Comparison of ENCODE assay signal across 7 mouse cellular contexts in the genomic region with DNA sequence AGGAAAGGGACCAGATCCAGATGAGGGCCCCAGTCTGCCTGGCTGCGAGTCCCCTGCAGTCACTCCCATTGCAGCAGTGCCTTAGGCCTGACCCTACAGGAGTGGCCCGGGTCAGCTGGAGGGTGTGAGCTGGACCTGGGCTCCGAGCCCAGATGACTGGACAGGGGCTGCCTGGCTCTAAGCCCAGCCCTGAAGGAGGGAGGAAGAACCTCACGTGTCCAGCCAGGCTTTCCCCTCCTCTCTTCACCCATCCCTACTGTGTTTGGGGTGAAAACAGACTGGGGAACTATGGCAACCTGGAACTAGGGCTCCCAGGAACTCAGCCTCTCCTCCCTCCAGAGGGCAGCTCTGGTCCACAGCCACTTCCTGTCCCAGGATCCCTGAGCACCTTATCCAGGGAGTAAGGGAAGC. TPM values are rescaled to one million over a fixed set of nuclear protein-coding genes. Genes with fewer than 3 reads are reported as not detected.
DNase-seq lines count a peak whose midpoint lies in the region; ATAC-seq and TF ChIP-seq lines count a peak whose summit lies in the region.

No protein-coding gene starts in this region.

- peak overlapping the region; percentile 86 for H3K27ac ChIP-seq in gastrocnemius, adult 2 months
- 0 out of 2 replicates have a peak overlapping the region, but pooled peaks have one; percentile 26 for H3K27ac ChIP-seq in hindbrain, embryonic 14.5 days
- H3K27ac ChIP-seq in limb, embryonic 14.5 days (replicated peaks; ENCODE audit: low read depth, low read length) = peak overlapping the region; percentile 48
- H3K27ac ChIP-seq in neural tube, embryonic 15.5 days (replicated peaks) = peak overlapping the region; percentile 37; the same call in 1 of the 2 replicates

- in situ Hi-C loops in Patski (cut with MboI; ENCODE audit: low pct_unique_long_range_greater_than_20kb) = no loop called here

- CTCF ChIA-PET in Patski (lab: Charles Lee) = interaction anchor here (1.0 to 2.3 kb wide), 5 partner anchors 11 to 56 kb away, joined by 3 to 7 read pairs (median 4); a partner anchor contains a TSS

- no peaks in the 10 kb centered on the region for H3K27me3 ChIP-seq in Patski
- peaks cover 4% of the 10 kb centered on the region; the same call in 1 of the 2 replicates for H3K27me3 ChIP-seq in hindbrain, embryonic 14.5 days (ENCODE audit: control insufficient read depth, insufficient read depth, low read length)
- peaks cover 16% of the 10 kb centered on the region for H3K27me3 ChIP-seq in limb, embryonic 14.5 days (ENCODE audit: control insufficient read depth, insufficient read depth, low read length)
- H3K27me3 ChIP-seq in neural tube, embryonic 15.5 days (replicated peaks) = peaks cover 19% of the 10 kb centered on the region

- DNase-seq in Patski (ENCODE audit: low read depth, low spot score) = peak; percentile 96
- DNase-seq in adrenal gland, postnatal 10 days = peak; percentile 86
- peak; percentile 94 for DNase-seq in gastrocnemius, adult 2 months
- DNase-seq in hindbrain, embryonic 14.5 days (ENCODE audit: low spot score) = no peak
- DNase-seq in limb, embryonic 14.5 days (ENCODE audit: low spot score) = peak; percentile 62
- no peak for DNase-seq in spleen, postnatal 10 days (ENCODE audit: low spot score in 2 of 2)

- no peak for TF ChIP-seq CTCF in Patski (IDR thresholded peaks at IDR 0.05)
- peak; percentile 26; the same call in 1 of the 2 replicates for TF ChIP-seq CTCF in gastrocnemius, adult 2 months (IDR thresholded peaks at IDR 0.05)

- ATAC-seq in Patski = peak; percentile 77
- peak; percentile 38; the same call in 1 of the 2 replicates for ATAC-seq in hindbrain, embryonic 14.5 days (ENCODE audit: low FRiP score)
- peak; percentile 64 for ATAC-seq in limb, embryonic 14.5 days (ENCODE audit: low FRiP score, low read depth)
- ATAC-seq in neural tube, embryonic 15.5 days (ENCODE audit: low FRiP score) = peak; percentile 56

- peak overlapping the region; percentile 32 for H3K4me3 ChIP-seq in gastrocnemius, adult 2 months
- H3K4me3 ChIP-seq in hindbrain, embryonic 14.5 days (replicated peaks; ENCODE audit: low read length) = no peak overlapping the region
- H3K4me3 ChIP-seq in limb, embryonic 14.5 days (replicated peaks; ENCODE audit: low read length) = no peak overlapping the region
- no peak overlapping the region for H3K4me3 ChIP-seq in neural tube, embryonic 15.5 days (replicated peaks)

- TF ChIP-seq POLR2A in limb, embryonic 14.5 days (IDR thresholded peaks at IDR 0.05; ENCODE audit: borderline replicate concordance, extremely low read depth, insufficient read depth, insufficient read length) = no peak

- H3K36me3 ChIP-seq in hindbrain, embryonic 14.5 days (replicated peaks; ENCODE audit: control insufficient read depth, insufficient read depth) = peaks cover 33% of the 10 kb centered on the region
- peaks cover 30% of the 10 kb centered on the region for H3K36me3 ChIP-seq in limb, embryonic 14.5 days (ENCODE audit: control insufficient read depth, insufficient read depth, low read length)
- H3K36me3 ChIP-seq in neural tube, embryonic 15.5 days = peaks cover 45% of the 10 kb centered on the region

- H3K4me1 ChIP-seq in hindbrain, embryonic 14.5 days (replicated peaks; ENCODE audit: control insufficient read depth, insufficient read depth, low read length) = no peaks in the 10 kb centered on the region
- no peaks in the 10 kb centered on the region; the same call in none of the 2 replicates for H3K4me1 ChIP-seq in limb, embryonic 14.5 days (ENCODE audit: control insufficient read depth, insufficient read depth, low read length)
- peaks cover 13% of the 10 kb centered on the region for H3K4me1 ChIP-seq in neural tube, embryonic 15.5 days

- POLR2A ChIA-PET in Patski (lab: Charles Lee) = interaction anchor here (0.7 to 1.2 kb wide), 2 partner anchors 9 to 29 kb away, joined by 3 read pairs; no protein-coding TSS in a partner anchor

- WGBS in hindbrain, embryonic 14.5 days = 63% methylated on average over 4 of the region's 4 CpGs
- 46% methylated on average over 4 of the region's 4 CpGs for WGBS in limb, embryonic 14.5 days
- 51% methylated on average over 4 of the region's 4 CpGs for WGBS in neural tube, embryonic 15.5 days

- no peak overlapping the region for H3K9ac ChIP-seq in hindbrain, embryonic 14.5 days
- no peak overlapping the region for H3K9ac ChIP-seq in limb, embryonic 14.5 days (ENCODE audit: low read depth, low read length, severe bottlenecking)
- H3K9ac ChIP-seq in neural tube, embryonic 15.5 days (replicated peaks) = no peak overlapping the region

- intact Hi-C loops in gastrocnemius, adult 2 months (cut with DNase I) = no loop called here

- no peak overlapping the region for H3K4me2 ChIP-seq in hindbrain, embryonic 14.5 days (replicated peaks)
- H3K4me2 ChIP-seq in limb, embryonic 14.5 days (replicated peaks; ENCODE audit: low read depth, low read length, severe bottlenecking) = no peak overlapping the region
- no peak overlapping the region for H3K4me2 ChIP-seq in neural tube, embryonic 15.5 days

- H3K9me3 ChIP-seq in hindbrain, embryonic 14.5 days (ENCODE audit: control insufficient read depth, low read length) = no peaks in the 10 kb centered on the region
- H3K9me3 ChIP-seq in limb, embryonic 14.5 days (ENCODE audit: control insufficient read depth, low read length) = no peaks in the 10 kb centered on the region
- no peaks in the 10 kb centered on the region for H3K9me3 ChIP-seq in neural tube, embryonic 15.5 days (replicated peaks)

RNA-seq across cellular contexts. Expression of a gene that starts 8.6 kb away (rescaled TPM):
- polyA plus RNA-seq in Patski (2021) = 88.4 TPM
- total RNA-seq in adrenal gland, postnatal 10 days (2021) = 10 to 100 TPM; 37.8 to 40.1 TPM
- 1 to 10 TPM; 7.1 to 9.1 TPM for total RNA-seq in gastrocnemius, adult 2 months (2021)
- polyA plus RNA-seq in hindbrain, embryonic 14.5 days (2014; fragmentation: Nextera tagmentation; extraction: Ambion mirVana) = 84.7 and 87.6 TPM in 2 replicates
- 104 and 121 TPM in 2 replicates for polyA plus RNA-seq in limb, embryonic 14.5 days (2012; rRNA removed)
- 68.3 and 80.9 TPM in 2 replicates for polyA plus RNA-seq in limb, embryonic 14.5 days (2014; fragmentation: Nextera tagmentation; extraction: Ambion mirVana)
- polyA plus RNA-seq in neural tube, embryonic 15.5 days (2015; fragmentation: Nextera tagmentation; extraction: Ambion mirVana) = 109 and 112 TPM in 2 replicates

RNA-seq across cellular contexts. Expression of a gene that starts 11.0 kb away (rescaled TPM):
- polyA plus RNA-seq in Patski (2021) = 22.5 TPM
- 10 to 100 TPM; 11.8 to 14.4 TPM for total RNA-seq in adrenal gland, postnatal 10 days (2021)
- 1 to 10 TPM; 4.5 to 9.3 TPM for total RNA-seq in gastrocnemius, adult 2 months (2021)
- polyA plus RNA-seq in hindbrain, embryonic 14.5 days (2014; fragmentation: Nextera tagmentation; extraction: Ambion mirVana) = 11.7 and 12.9 TPM in 2 replicates
- 5.1 TPM in 2 replicates for polyA plus RNA-seq in limb, embryonic 14.5 days (2012; rRNA removed)
- 11.9 and 12.5 TPM in 2 replicates for polyA plus RNA-seq in limb, embryonic 14.5 days (2014; fragmentation: Nextera tagmentation; extraction: Ambion mirVana)
- 14.9 and 15.8 TPM in 2 replicates for polyA plus RNA-seq in neural tube, embryonic 15.5 days (2015; fragmentation: Nextera tagmentation; extraction: Ambion mirVana)

RNA-seq across cellular contexts. Expression of a gene that starts 14.7 kb away (rescaled TPM):
- 0.50 TPM for polyA plus RNA-seq in Patski (2021)
- 10 to 100 TPM; 40.6 to 47.3 TPM for total RNA-seq in adrenal gland, postnatal 10 days (2021)
- total RNA-seq in gastrocnemius, adult 2 months (2021) = 10 to 100 TPM; 30.7 to 41.6 TPM
- 0.24 and 0.43 TPM in 2 replicates for polyA plus RNA-seq in hindbrain, embryonic 14.5 days (2014; fragmentation: Nextera tagmentation; extraction: Ambion mirVana)
- polyA plus RNA-seq in limb, embryonic 14.5 days (2012; rRNA removed) = 4.5 and 5.4 TPM in 2 replicates
- polyA plus RNA-seq in limb, embryonic 14.5 days (2014; fragmentation: Nextera tagmentation; extraction: Ambion mirVana) = 1.5 and 2.0 TPM in 2 replicates
- polyA plus RNA-seq in neural tube, embryonic 15.5 days (2015; fragmentation: Nextera tagmentation; extraction: Ambion mirVana) = 0.50 and 0.64 TPM in 2 replicates

RNA-seq across cellular contexts. Expression of a gene that starts 26.3 kb away (rescaled TPM):
- 6.7 TPM for polyA plus RNA-seq in Patski (2021)
- 1 to 10 TPM; 4.5 to 7.9 TPM for total RNA-seq in adrenal gland, postnatal 10 days (2021)
- total RNA-seq in gastrocnemius, adult 2 months (2021) = under 1 TPM; 0.28 to 0.36 TPM
- polyA plus RNA-seq in hindbrain, embryonic 14.5 days (2014; fragmentation: Nextera tagmentation; extraction: Ambion mirVana) = 7.3 and 8.6 TPM in 2 replicates
- polyA plus RNA-seq in limb, embryonic 14.5 days (2012; rRNA removed) = 5.5 and 5.7 TPM in 2 replicates
- 0.40 and 0.94 TPM in 2 replicates for polyA plus RNA-seq in limb, embryonic 14.5 days (2014; fragmentation: Nextera tagmentation; extraction: Ambion mirVana)
- 6.3 and 7.3 TPM in 2 replicates for polyA plus RNA-seq in neural tube, embryonic 15.5 days (2015; fragmentation: Nextera tagmentation; extraction: Ambion mirVana)

RNA-seq across cellular contexts. Expression of a gene that starts 27.3 kb away (rescaled TPM):
- polyA plus RNA-seq in Patski (2021) = 108 TPM
- total RNA-seq in adrenal gland, postnatal 10 days (2021) = 10 to 100 TPM; 47.8 to 48.0 TPM
- total RNA-seq in gastrocnemius, adult 2 months (2021) = 10 to 100 TPM; 40.5 to 42.2 TPM
- 22.2 and 25.4 TPM in 2 replicates for polyA plus RNA-seq in hindbrain, embryonic 14.5 days (2014; fragmentation: Nextera tagmentation; extraction: Ambion mirVana)
- polyA plus RNA-seq in limb, embryonic 14.5 days (2012; rRNA removed) = 39.6 and 52.4 TPM in 2 replicates
- 27.0 and 29.9 TPM in 2 replicates for polyA plus RNA-seq in limb, embryonic 14.5 days (2014; fragmentation: Nextera tagmentation; extraction: Ambion mirVana)
- 20.1 and 21.3 TPM in 2 replicates for polyA plus RNA-seq in neural tube, embryonic 15.5 days (2015; fragmentation: Nextera tagmentation; extraction: Ambion mirVana)

Comparison
In these comparisons a context has a peak if more than half of its experiments do, and no peak if none do; other contexts are left out.
1. DNase-seq: peak in Patski (single experiment), adrenal gland, postnatal 10 days (single experiment), gastrocnemius, adult 2 months (single experiment) and limb, embryonic 14.5 days (single experiment); none in hindbrain, embryonic 14.5 days (single experiment) and spleen, postnatal 10 days (0 of 2).
2. H3K27ac ChIP-seq: peak in every context shown above with its lines; median percentile 86 in gastrocnemius, adult 2 months; 48 in limb, embryonic 14.5 days; 37 in neural tube, embryonic 15.5 days; 26 in hindbrain, embryonic 14.5 days.
3. Peak in every context shown above with its lines, with median percentiles within 50 percentile points of each other: ATAC-seq.